Mouse (Mus musculus) erythroblast, embryonic 14.5 days (primary cell): ENCODE measurements around the gene Flot1.

Experiments used
- GATA1 ChIP-seq: IDR thresholded peaks from 2 replicates; pipeline ENCODE4 v1.6.1; 2012; ENCODE audit warnings: low read length, inconsistent platforms, mixed read lengths
- TAL1 ChIP-seq: IDR thresholded peaks from 3 replicates; pipeline ENCODE4 v1.6.1; 2012; ENCODE audit warnings: low read length, inconsistent platforms, mixed read lengths

DNA sequence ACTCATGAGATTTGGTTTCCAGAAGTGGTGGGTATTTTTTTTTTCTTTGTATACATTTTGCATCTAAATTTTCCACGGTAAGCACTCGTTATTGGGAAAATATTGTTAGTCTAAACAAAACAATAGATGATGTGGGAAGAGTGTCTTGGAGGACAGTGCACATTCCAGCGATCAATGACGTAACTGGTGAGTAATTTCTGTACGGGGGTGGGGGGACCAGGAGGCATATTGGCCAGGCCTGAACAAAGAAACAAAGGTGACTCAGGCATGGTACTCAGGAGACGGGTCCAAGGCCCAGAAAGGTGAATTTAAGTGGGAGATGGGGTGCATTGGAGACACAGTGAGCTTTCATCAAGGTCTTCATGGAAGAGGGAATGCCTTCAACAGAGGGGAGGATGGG, 27.4 kb upstream of the Flot1 start:
- TF ChIP-seq GATA1 (no peak), TAL1 (no peak)
